Mouse (Mus musculus): Measurements from ENCODE around the gene Mt1.
"Not testable (repeated sequence)": the region's sequence is repeated elsewhere in the genome, so short reads cannot be mapped to it uniquely, and the experiment has no call there.

Mt1 gene

GRCm38 (mm10) chr8:94178857-94179712 is at the start of gene Mt1:
TSS of gene Mt1 (plus strand) at chr8:94179082.
- peak; percentile 93 for DNase-seq (ENCODE audit: low read depth, low spot score)

- no peak for DNase-seq (ENCODE audit: low read depth, low spot score)
Measured at GRCm38 (mm10) chr8:94129133-94129789, 49.6 kb upstream of the Mt1 start.

GRCm38 (mm10) chr8:94130126-94130525 is 48.8 kb upstream of the Mt1 start:
- no peak for DNase-seq (ENCODE audit: low read depth, low spot score)

- no peak for DNase-seq (ENCODE audit: low read depth, low spot score)
Measured at GRCm38 (mm10) chr8:94132096-94132495, 46.8 kb upstream of the Mt1 start.

GRCm38 (mm10) chr8:94134601-94135000 is 44.3 kb upstream of the Mt1 start:
- DNase-seq (ENCODE audit: low read depth, low spot score): not testable (repeated sequence)

GRCm38 (mm10) chr8:94135556-94135955 is 43.3 kb upstream of the Mt1 start:
- no peak for DNase-seq (ENCODE audit: low read depth, low spot score)

- no peak for DNase-seq (ENCODE audit: low read depth, low spot score)
Measured at GRCm38 (mm10) chr8:94136192-94136591, 42.7 kb upstream of the Mt1 start.

- DNase-seq (ENCODE audit: low read depth, low spot score): no peak
Measured at GRCm38 (mm10) chr8:94136933-94137332, 41.9 kb upstream of the Mt1 start, which contains the start of gene Mt4. TSS of gene Mt4 (plus strand) at chr8:94137197.

- DNase-seq (ENCODE audit: low read depth, low spot score): no peak
Measured at GRCm38 (mm10) chr8:94140266-94140795, 38.6 kb upstream of the Mt1 start.

GRCm38 (mm10) chr8:94148236-94148635 is 30.6 kb upstream of the Mt1 start:
- peak; percentile 49 for DNase-seq (ENCODE audit: low read depth, low spot score)

GRCm38 (mm10) chr8:94150925-94151324 is 28.0 kb upstream of the Mt1 start:
- no peak for DNase-seq (ENCODE audit: low read depth, low spot score)

- peak; percentile 72 for DNase-seq (ENCODE audit: low read depth, low spot score)
Measured at GRCm38 (mm10) chr8:94152513-94153300, 26.2 kb upstream of the Mt1 start, which contains the start of gene Mt3. TSS of gene Mt3 (plus strand) at chr8:94152607.

- no peak for DNase-seq (ENCODE audit: low read depth, low spot score)
Measured at GRCm38 (mm10) chr8:94153451-94153850, 25.4 kb upstream of the Mt1 start.

GRCm38 (mm10) chr8:94154537-94154936 is 24.3 kb upstream of the Mt1 start:
- DNase-seq (ENCODE audit: low read depth, low spot score): no peak

- no peak for DNase-seq (ENCODE audit: low read depth, low spot score)
Measured at GRCm38 (mm10) chr8:94156092-94156491, 22.8 kb upstream of the Mt1 start.

GRCm38 (mm10) chr8:94165772-94166171 is 13.1 kb upstream of the Mt1 start:
- not testable (repeated sequence) for DNase-seq (ENCODE audit: low read depth, low spot score)

GRCm38 (mm10) chr8:94167244-94167643 is 11.6 kb upstream of the Mt1 start:
- DNase-seq (ENCODE audit: low read depth, low spot score): no peak

GRCm38 (mm10) chr8:94169547-94169946 is 9.3 kb upstream of the Mt1 start:
- no peak for DNase-seq (ENCODE audit: low read depth, low spot score)

- no peak for DNase-seq (ENCODE audit: low read depth, low spot score)
Measured at GRCm38 (mm10) chr8:94171321-94171755, 7.5 kb upstream of the Mt1 start.

GRCm38 (mm10) chr8:94172075-94172808 is 6.6 kb upstream of the Mt1 start, which contains the start of gene Mt2:
TSS of gene Mt2 (plus strand) at chr8:94172664.
- DNase-seq (ENCODE audit: low read depth, low spot score): no peak
